Mouse (Mus musculus) brain, embryonic 14.5 days (tissue): Measurements from ENCODE around the gene Brcc3.
"Not testable (repeated sequence)": the region's sequence is repeated elsewhere in the genome, so short reads cannot be mapped to it uniquely, and the experiment has no call there.

Experiments used
- CTCF ChIP-seq: fragments of 200-500 bp; IDR thresholded peaks from 2 replicates; pipeline ENCODE4 v1.5.1; 2012; ENCODE audit warnings: inconsistent platforms, mild to moderate bottlenecking, moderate library complexity, borderline replicate concordance; ENCODE audit not compliant: insufficient read depth, insufficient read length; ENCODE audit errors: extremely low read depth
- POLR2A ChIP-seq: fragments of 200-500 bp; IDR thresholded peaks from 2 replicates; pipeline ENCODE4 v1.6.1; 2012; ENCODE audit warnings: mild to moderate bottlenecking, inconsistent platforms, borderline replicate concordance; ENCODE audit not compliant: poor library complexity, insufficient read depth, insufficient read length, severe bottlenecking; ENCODE audit errors: extremely low read depth

GRCm38 (mm10) chrX:75475182-75475644, 58.8 kb downstream of the Brcc3 start:
- not testable (repeated sequence) for TF ChIP-seq POLR2A, CTCF
